Mouse (Mus musculus): ENCODE data around the gene Radil. TPM values are rescaled to one million over a fixed set of nuclear protein-coding genes. Genes with fewer than 3 reads are reported as not detected.

Gene Radil
- polyA plus RNA-seq, 1 experiment from 2014 or later = 3.5 TPM

DNA sequence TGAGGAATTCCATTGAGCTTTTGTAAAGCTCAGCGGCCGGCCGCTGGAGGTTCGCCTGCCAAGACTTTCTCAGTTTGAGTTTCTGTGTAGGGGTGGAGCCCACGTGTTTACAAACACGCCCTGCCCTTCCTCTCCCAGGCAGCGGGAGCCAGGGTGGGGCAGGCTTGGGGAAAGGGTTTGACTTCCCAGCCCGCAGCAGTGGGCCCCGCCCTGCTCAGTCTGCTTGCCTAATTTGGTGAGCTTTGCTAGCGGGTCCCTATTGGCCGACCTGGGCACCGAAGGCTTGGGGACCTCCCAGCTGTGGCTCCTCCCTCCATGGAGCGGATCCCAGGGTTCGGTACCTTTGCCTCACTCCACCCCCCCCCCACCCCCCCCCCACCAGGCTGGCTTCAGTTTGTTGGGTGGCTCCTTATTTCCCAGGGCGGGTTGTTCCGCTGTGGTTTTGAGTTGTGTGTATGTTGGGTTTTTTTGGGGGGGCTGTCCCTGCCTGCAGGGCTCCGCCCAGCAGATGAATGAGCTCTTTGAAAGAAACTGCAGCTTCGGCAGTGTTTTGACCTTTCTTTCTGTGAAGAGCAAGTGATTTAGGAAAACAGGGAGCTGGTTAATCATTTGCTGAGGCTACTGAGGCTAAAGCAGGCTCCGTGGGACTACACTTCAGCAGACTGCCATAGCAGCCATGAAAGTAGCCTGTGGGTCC lies 110.3 kb downstream of the Radil start:
- H3K9me3 ChIP-seq = no peaks in the 10 kb centered on the region
- ATAC-seq (ENCODE audit: borderline replicate concordance, extremely low read depth, low FRiP score, low TSS enrichment) = peak; percentile 97
- peaks cover 17% of the 10 kb centered on the region for H3K36me3 ChIP-seq
- H3K4me1 ChIP-seq = peaks cover 64% of the 10 kb centered on the region
- under 1% methylated on average over 19 of the region's 19 CpGs for WGBS
- peak overlapping the region; percentile 63 for H3K4me2 ChIP-seq
- peak overlapping the region; percentile 40 for H3K9ac ChIP-seq
- peak overlapping the region; percentile 98 for H3K27ac ChIP-seq
- peak overlapping the region; percentile 35 for H3K4me3 ChIP-seq
- H3K27me3 ChIP-seq = no peaks in the 10 kb centered on the region

- peaks cover 58% of the 10 kb centered on the region for H3K4me1 ChIP-seq
- peak overlapping the region; percentile 39 for H3K9ac ChIP-seq
- H3K4me3 ChIP-seq = peak overlapping the region; percentile 35
- H3K36me3 ChIP-seq = peaks cover 23% of the 10 kb centered on the region
- H3K27ac ChIP-seq = peak overlapping the region; percentile 98
- peak overlapping the region; percentile 63 for H3K4me2 ChIP-seq
- no peaks in the 10 kb centered on the region for H3K27me3 ChIP-seq
- ATAC-seq (ENCODE audit: borderline replicate concordance, extremely low read depth, low FRiP score, low TSS enrichment) = no peak; the same call in none of the 2 replicates
- WGBS = 2% methylated on average over 12 of the region's 12 CpGs
- no peaks in the 10 kb centered on the region for H3K9me3 ChIP-seq
These were observed 110.9 kb downstream of the Radil start for GRCm38 (mm10) chr5:142439911-142440432.

- peaks cover 24% of the 10 kb centered on the region for H3K36me3 ChIP-seq
- 76% methylated on average over 16 of the region's 16 CpGs for WGBS
- H3K9me3 ChIP-seq = no peaks in the 10 kb centered on the region
- H3K4me1 ChIP-seq = peaks cover 44% of the 10 kb centered on the region
- no peak overlapping the region for H3K9ac ChIP-seq
- no peaks in the 10 kb centered on the region for H3K27me3 ChIP-seq
- no peak overlapping the region for H3K27ac ChIP-seq
- H3K4me2 ChIP-seq = no peak overlapping the region
- no peak overlapping the region for H3K4me3 ChIP-seq
- ATAC-seq (ENCODE audit: borderline replicate concordance, extremely low read depth, low FRiP score, low TSS enrichment) = no peak
These were observed 112.4 kb downstream of the Radil start for GRCm38 (mm10) chr5:142438380-142438938.

GRCm38 (mm10) chr5:142435736-142436135 lies 115.2 kb downstream of the Radil start:
- H3K36me3 ChIP-seq = peaks cover 24% of the 10 kb centered on the region
- ATAC-seq (ENCODE audit: borderline replicate concordance, extremely low read depth, low FRiP score, low TSS enrichment) = no peak
- peaks cover 45% of the 10 kb centered on the region for H3K4me1 ChIP-seq
- no peak overlapping the region for H3K4me2 ChIP-seq
- H3K4me3 ChIP-seq = no peak overlapping the region
- WGBS = 95% methylated on average over 15 of the region's 15 CpGs
- H3K27ac ChIP-seq = no peak overlapping the region
- no peak overlapping the region for H3K9ac ChIP-seq
- no peaks in the 10 kb centered on the region for H3K9me3 ChIP-seq
- H3K27me3 ChIP-seq = no peaks in the 10 kb centered on the region

Other genes starting within 250 kb of the Radil start
- 4.0 and 5.7 TPM in 2 replicates for gene Foxk1, start 149.6 kb downstream of the Radil start, polyA plus RNA-seq (2015; fragmentation: Nextera tagmentation; extraction: Ambion mirVana)
- 7.8 and 8.8 TPM in 2 replicates for gene Ap5z1, start 87.2 kb downstream of the Radil start, polyA plus RNA-seq (2015; fragmentation: Nextera tagmentation; extraction: Ambion mirVana)
- 0.15 and 0.21 TPM in 2 replicates for gene Papolb, start 21.0 kb downstream of the Radil start, polyA plus RNA-seq (2015; fragmentation: Nextera tagmentation; extraction: Ambion mirVana)
- gene Mmd2, start 57.7 kb upstream of the Radil start, polyA plus RNA-seq (2015; fragmentation: Nextera tagmentation; extraction: Ambion mirVana) = 0.35 and 0.59 TPM in 2 replicates
- gene Wipi2, start 76.6 kb upstream of the Radil start, polyA plus RNA-seq (2015; fragmentation: Nextera tagmentation; extraction: Ambion mirVana) = 40.8 and 44.5 TPM in 2 replicates
- 6.0 and 6.1 TPM in 2 replicates for gene Slc29a4, start 141.4 kb upstream of the Radil start, polyA plus RNA-seq (2015; fragmentation: Nextera tagmentation; extraction: Ambion mirVana)